Mouse (Mus musculus) liver, adult 2 months (tissue): ENCODE data around the gene Eftud2. TPM values are rescaled to one million over a fixed set of nuclear protein-coding genes. Genes with fewer than 3 reads are reported as not detected.

ENCODE experiments used
- DNase-seq: peaks from one replicate; pipeline ENCODE4 v3.0.0-alpha.2; 2011; ENCODE audit warnings: low read depth, low spot score; ENCODE audit errors: extremely low read depth
- H3K27ac ChIP-seq: fragments of 200-500 bp; replicated peaks from 2 replicates; pipeline ENCODE4 v1.5.1; 2012; ENCODE audit warnings: low read depth, mild to moderate bottlenecking, control low read depth, inconsistent platforms, low read length; ENCODE audit not compliant: insufficient read depth
- H3K27me3 ChIP-seq: fragments of 200-500 bp; 2 replicates; pipeline ENCODE4 v1.6.1; 2012; ENCODE audit warnings: mild to moderate bottlenecking, moderate library complexity, low read length, inconsistent platforms; ENCODE audit not compliant: control insufficient read depth, insufficient read depth
- H3K36me3 ChIP-seq: fragments of 200-500 bp; 2 replicates; pipeline ENCODE4 v1.6.1; 2012; ENCODE audit warnings: low read length, inconsistent platforms; ENCODE audit not compliant: control insufficient read depth, insufficient read depth
- H3K4me1 ChIP-seq: fragments of 200-500 bp; 2 replicates; pipeline ENCODE4 v1.6.1; 2011; ENCODE audit warnings: low read length; ENCODE audit not compliant: control insufficient read depth, insufficient read depth
- H3K4me3 ChIP-seq: fragments of 200-500 bp; 2 replicates; pipeline ENCODE4 v1.5.1; 2011; ENCODE audit warnings: low read depth, mild to moderate bottlenecking, control low read depth, low read length, moderate library complexity; ENCODE audit not compliant: insufficient read depth
- H3K79me2 ChIP-seq: fragments of 200-500 bp; 2 replicates; pipeline ENCODE4 v1.6.1; 2012; ENCODE audit warnings: inconsistent platforms, mild to moderate bottlenecking, low read length, moderate library complexity; ENCODE audit not compliant: control insufficient read depth, insufficient read depth
- H3K9ac ChIP-seq: fragments of 200-500 bp; 2 replicates; pipeline ENCODE4 v1.6.1; 2012; ENCODE audit warnings: low read depth, mild to moderate bottlenecking, control low read depth, inconsistent platforms, low read length
- CTCF ChIP-seq: fragments of 200-500 bp; IDR thresholded peaks from 2 replicates; pipeline ENCODE4 v1.5.1; 2011; ENCODE audit warnings: low read depth, low read length, control low read depth
- POLR2A ChIP-seq: fragments of 200-500 bp; IDR thresholded peaks from 2 replicates; pipeline ENCODE4 v1.6.1; 2011; ENCODE audit warnings: low read length, control low read depth; ENCODE audit not compliant: insufficient read depth; ENCODE audit errors: extremely low read depth
- WGBS: fragments of 180-500 bp; shearing (Covaris S2); methylation state at CpG from one replicate; pipeline ENCODE4 v1.1.7; 2018; 5-methylcytosine and 5-hydroxymethylcytosine counted together
- polyA plus RNA-seq: library from polyadenylated mRNA; depleted of rRNA; stranded (reverse); fragments of >200 nt; gene quantifications from 2 replicates; pipeline ENCODE4 v1.2.3, GENCODE M21; 2012
- total RNA-seq: library from RNA; depleted of rRNA; stranded (reverse); fragments of >200 nt; gene quantifications from 2 replicates; pipeline ENCODE4 v1.2.3, GENCODE M21; 2014

Gene Eftud2
- total and polyA plus RNA-seq, 2 experiments, result 16.2 to 53.3 TPM

GRCm38 (mm10) chr11:102896641-102897040 is 15.9 kb upstream of the Eftud2 start:
- TF ChIP-seq POLR2A (no peak), CTCF (no peak)
- WGBS, result 73% methylated on average over 20 of the region's 20 CpGs
- peaks cover 5% of the 10 kb centered on the region; the same call in 1 of the 2 replicates for H3K4me1 ChIP-seq
- H3K4me3 ChIP-seq, result no peak overlapping the region
- no peaks in the 10 kb centered on the region for H3K79me2 ChIP-seq
- H3K27ac ChIP-seq, result no peak overlapping the region
- H3K27me3 ChIP-seq, result no peaks in the 10 kb centered on the region
- no peaks in the 10 kb centered on the region for H3K36me3 ChIP-seq
- no peak for DNase-seq
- no peak overlapping the region for H3K9ac ChIP-seq

DNA sequence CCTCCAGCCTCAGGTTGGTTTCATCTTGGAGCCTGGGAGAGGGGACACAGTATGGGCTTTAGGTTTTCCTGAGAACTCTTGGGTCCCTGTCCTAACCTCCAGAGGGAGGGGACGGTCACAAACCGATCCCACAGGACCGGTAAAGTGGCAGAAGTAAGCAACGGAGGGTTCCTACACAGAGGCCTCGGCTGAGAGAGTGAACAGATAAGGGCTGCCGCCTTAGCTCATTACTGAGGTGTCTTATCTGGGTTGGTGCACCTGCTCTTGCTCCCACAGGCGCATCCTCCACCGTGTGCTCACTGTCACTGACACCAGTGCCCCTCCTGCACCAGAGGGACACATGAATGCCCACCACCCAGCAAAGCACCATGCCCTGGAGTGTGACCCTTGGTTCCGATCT is 15.0 kb upstream of the Eftud2 start:
- 70% methylated on average over 9 of the region's 9 CpGs for WGBS
- Histone ChIP-seq H3K4me1 (peaks cover 5% of the 10 kb centered on the region; the same call in 1 of the 2 replicates), H3K27me3 (no peaks in the 10 kb centered on the region), H3K4me3 (no peak overlapping the region), H3K9ac (no peak overlapping the region), H3K79me2 (no peaks in the 10 kb centered on the region), H3K36me3 (no peaks in the 10 kb centered on the region), H3K27ac (no peak overlapping the region)
- no peak for DNase-seq
- TF ChIP-seq POLR2A, result no peak
- no peak for TF ChIP-seq CTCF

GRCm38 (mm10) chr11:102894716-102895115 is 13.9 kb upstream of the Eftud2 start:
- no peaks in the 10 kb centered on the region for H3K27me3 ChIP-seq

DNA sequence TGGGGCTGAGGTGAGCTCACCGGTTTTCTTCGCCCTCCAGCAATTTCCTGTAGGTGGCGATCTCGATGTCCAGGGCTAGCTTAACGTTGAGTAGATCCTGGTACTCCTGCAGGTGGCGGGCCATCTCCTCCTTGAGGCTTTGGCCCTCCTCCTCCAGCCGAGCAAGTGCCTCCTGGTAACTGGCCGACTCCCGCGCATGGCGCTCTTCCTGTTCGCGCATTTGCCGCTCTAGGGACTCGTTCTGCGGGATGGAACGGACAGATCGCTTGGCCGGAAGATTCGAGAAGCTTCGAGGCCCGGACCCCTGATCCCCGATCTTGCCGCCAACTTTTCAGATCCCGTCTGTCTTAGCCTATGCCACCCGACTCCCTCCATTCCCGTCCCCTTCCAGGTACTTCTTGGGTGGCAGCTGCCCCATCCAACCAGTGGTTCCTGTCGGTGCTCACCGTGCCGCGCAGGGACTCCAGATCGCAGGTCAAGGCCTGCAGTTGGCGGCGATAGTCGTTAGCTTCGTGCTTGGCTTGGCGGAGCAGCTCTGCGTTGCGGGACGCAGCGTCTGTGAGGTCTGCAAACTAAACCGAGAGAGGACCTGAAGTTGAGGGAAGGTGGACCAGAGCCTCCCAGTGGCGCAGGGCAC is 12.3 kb upstream of the Eftud2 start:
- peak; percentile 75 for TF ChIP-seq CTCF
- no peak for TF ChIP-seq POLR2A
- Histone ChIP-seq H3K4me1 (peaks cover 5% of the 10 kb centered on the region; the same call in 1 of the 2 replicates), H3K9ac (peak overlapping the region; percentile 55), H3K36me3 (no peaks in the 10 kb centered on the region), H3K27ac (no peak overlapping the region), H3K4me3 (peak overlapping the region; percentile 18; the same call in 1 of the 2 replicates), H3K27me3 (no peaks in the 10 kb centered on the region), H3K79me2 (no peaks in the 10 kb centered on the region)
- peak; percentile 39 for DNase-seq
- 4% methylated on average over 43 of the region's 43 CpGs for WGBS

More at GRCm38 (mm10) chr11:102894716-102895115, 13.9 kb upstream of the Eftud2 start:
- Histone ChIP-seq H3K27ac (no peak overlapping the region), H3K4me3 (no peak overlapping the region), H3K79me2 (no peaks in the 10 kb centered on the region), H3K9ac (no peak overlapping the region), H3K36me3 (no peaks in the 10 kb centered on the region), H3K4me1 (peaks cover 5% of the 10 kb centered on the region; the same call in 1 of the 2 replicates)
- WGBS, result 87% methylated on average over 4 of the region's 4 CpGs
- TF ChIP-seq POLR2A (no peak), CTCF (no peak)
- DNase-seq, result no peak

DNA sequence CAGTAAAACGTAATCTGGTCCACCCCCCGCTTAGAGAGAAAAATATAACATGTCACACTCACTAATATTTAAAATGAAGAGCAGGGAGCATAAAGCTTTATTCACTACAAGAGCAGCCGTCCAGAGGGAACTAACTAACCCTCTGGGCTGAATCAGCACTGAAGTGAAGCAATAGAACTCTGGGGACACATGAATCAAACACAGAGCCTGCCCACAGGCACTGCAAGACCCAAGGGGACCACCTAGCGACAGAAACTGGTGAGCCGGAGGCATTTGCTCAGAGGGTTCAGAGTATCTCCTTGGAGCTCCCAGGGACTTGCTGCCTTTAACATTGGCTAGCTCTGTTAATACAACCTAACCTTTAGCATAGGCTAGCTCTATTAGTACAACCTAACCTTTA is 9.3 kb upstream of the Eftud2 start:
- 79% methylated on average over 5 of the region's 5 CpGs for WGBS
- H3K36me3 ChIP-seq, result no peaks in the 10 kb centered on the region
- H3K4me1 ChIP-seq, result peaks cover 5% of the 10 kb centered on the region; the same call in 1 of the 2 replicates
- H3K27me3 ChIP-seq, result no peaks in the 10 kb centered on the region
- no peaks in the 10 kb centered on the region for H3K79me2 ChIP-seq
- H3K27ac ChIP-seq, result no peak overlapping the region
- TF ChIP-seq POLR2A, result no peak
- no peak for TF ChIP-seq CTCF
- H3K4me3 ChIP-seq, result no peak overlapping the region
- no peak for DNase-seq
- no peak overlapping the region for H3K9ac ChIP-seq

- 48% methylated on average over 3 of the region's 3 CpGs for WGBS
- TF ChIP-seq POLR2A (no peak), CTCF (no peak)
Measured at GRCm38 (mm10) chr11:102888135-102888534, 7.3 kb upstream of the Eftud2 start.

More at GRCm38 (mm10) chr11:102888135-102888534, 7.3 kb upstream of the Eftud2 start:
- no peak for DNase-seq
- Histone ChIP-seq H3K27ac (no peak overlapping the region), H3K4me1 (0 out of 2 replicates have a peak, but pooled peaks cover under 1% of the 10 kb centered on the region), H3K4me3 (no peak overlapping the region), H3K9ac (no peak overlapping the region), H3K27me3 (no peaks in the 10 kb centered on the region), H3K79me2 (no peaks in the 10 kb centered on the region), H3K36me3 (no peaks in the 10 kb centered on the region)
